Mouse (Mus musculus) forebrain, embryonic 11.5 days (tissue): ENCODE measurements at regions not wholly inside any gene's neighbourhood (a gene's known extent, or its start where the extent isn't known, plus 50 kb on each side); places are given as distances from the start of the nearest gene placed in this dataset.

Source experiments
- ATAC-seq: fragments of 200-750 bp; cut with Nextera tagmentation; replicated peaks from 2 replicates; pipeline ENCODE4 v1.8.0; 2017; ENCODE audit warnings: moderate TSS enrichment; ENCODE audit not compliant: low FRiP score
- DNase-seq: peaks from one replicate; pipeline ENCODE4 v3.0.0-alpha.2; 2017; ENCODE audit warnings: low spot score
- H3K27ac ChIP-seq: fragments of 300-500 bp; sonication (generic); 2 replicates; pipeline ENCODE4 v1.5.1; 2014; ENCODE audit warnings: low read depth, low read length
- H3K27me3 ChIP-seq: fragments of 300-500 bp; sonication (generic); 2 replicates; pipeline ENCODE4 v1.6.1; 2014; ENCODE audit warnings: mild to moderate bottlenecking, low read length, mixed read lengths; ENCODE audit not compliant: control insufficient read depth, insufficient read depth
- H3K36me3 ChIP-seq: fragments of 300-500 bp; sonication (generic); 2 replicates; pipeline ENCODE4 v1.6.1; 2014; ENCODE audit warnings: mild to moderate bottlenecking, low read length, moderate library complexity, mixed read lengths; ENCODE audit not compliant: control insufficient read depth, insufficient read depth
- H3K4me1 ChIP-seq: fragments of 300-500 bp; sonication (generic); replicated peaks from 2 replicates; pipeline ENCODE4 v1.6.1; 2014; ENCODE audit warnings: low read length, mixed read lengths; ENCODE audit not compliant: control insufficient read depth, insufficient read depth
- H3K4me2 ChIP-seq: fragments of 300-500 bp; sonication (generic); 2 replicates; pipeline ENCODE4 v1.6.1; 2014; ENCODE audit warnings: low read depth, mild to moderate bottlenecking, low read length, moderate library complexity, mixed read lengths; ENCODE audit not compliant: severe bottlenecking
- H3K4me3 ChIP-seq: fragments of 300-500 bp; sonication (generic); 2 replicates; pipeline ENCODE4 v1.5.1; 2014; ENCODE audit warnings: low read depth, low read length
- H3K9ac ChIP-seq: fragments of 300-500 bp; sonication (generic); 2 replicates; pipeline ENCODE4 v1.6.1; 2014; ENCODE audit warnings: low read length
- H3K9me3 ChIP-seq: fragments of 300-500 bp; sonication (generic); 2 replicates; pipeline ENCODE4 v1.6.1; 2016; ENCODE audit warnings: low read length, mixed read lengths; ENCODE audit not compliant: control insufficient read depth
- WGBS: fragments of 180-500 bp; shearing (Covaris S2); extraction: QIAGEN DNeasy Blood & Tissue Kit; methylation state at CpG from one replicate; pipeline ENCODE4 v1.1.7; 2014; 5-methylcytosine and 5-hydroxymethylcytosine counted together

- no peaks in the 10 kb centered on the region for H3K36me3 ChIP-seq
- H3K4me3 ChIP-seq: no peak overlapping the region
- 88% methylated on average over 3 of the region's 3 CpGs for WGBS
- H3K9ac ChIP-seq: no peak overlapping the region
- no peak overlapping the region for H3K27ac ChIP-seq
- ATAC-seq: no peak
- H3K27me3 ChIP-seq: no peaks in the 10 kb centered on the region
- no peaks in the 10 kb centered on the region for H3K9me3 ChIP-seq
- no peaks in the 10 kb centered on the region for H3K4me1 ChIP-seq
- no peak overlapping the region for H3K4me2 ChIP-seq
- no peak for DNase-seq
Observed at GRCm38 (mm10) chr1:76378154-76378553, 832.1 kb downstream of the Slc4a3 start.

GRCm38 (mm10) chr1:76392536-76392935 is 846.5 kb downstream of the Slc4a3 start:
- Histone ChIP-seq H3K4me1 (no peaks in the 10 kb centered on the region), H3K9ac (no peak overlapping the region), H3K4me2 (no peak overlapping the region), H3K4me3 (no peak overlapping the region), H3K9me3 (no peaks in the 10 kb centered on the region), H3K36me3 (no peaks in the 10 kb centered on the region), H3K27me3 (no peaks in the 10 kb centered on the region), H3K27ac (no peak overlapping the region)
- DNase-seq: no peak
- 66% methylated on average over 6 of the region's 6 CpGs for WGBS
- ATAC-seq: no peak

- H3K27ac ChIP-seq: no peak overlapping the region
- H3K4me3 ChIP-seq: no peak overlapping the region
- no peaks in the 10 kb centered on the region for H3K4me1 ChIP-seq
- no peak overlapping the region for H3K4me2 ChIP-seq
- 91% methylated on average over 8 of the region's 8 CpGs for WGBS
- no peaks in the 10 kb centered on the region for H3K9me3 ChIP-seq
- H3K9ac ChIP-seq: no peak overlapping the region
- no peaks in the 10 kb centered on the region for H3K27me3 ChIP-seq
- ATAC-seq: no peak
- no peaks in the 10 kb centered on the region for H3K36me3 ChIP-seq
- DNase-seq: no peak
Observed at GRCm38 (mm10) chr1:76394038-76394437, 848.0 kb downstream of the Slc4a3 start.

- H3K36me3 ChIP-seq: no peaks in the 10 kb centered on the region
- no peaks in the 10 kb centered on the region for H3K27me3 ChIP-seq
- no peak overlapping the region for H3K4me3 ChIP-seq
- H3K9ac ChIP-seq: no peak overlapping the region
- no peaks in the 10 kb centered on the region for H3K9me3 ChIP-seq
- no peak overlapping the region for H3K4me2 ChIP-seq
- no peak for ATAC-seq
- WGBS: 85% methylated on average over 2 of the region's 2 CpGs
- no peak for DNase-seq
- H3K4me1 ChIP-seq: no peaks in the 10 kb centered on the region
- no peak overlapping the region for H3K27ac ChIP-seq
Observed at GRCm38 (mm10) chr1:76402854-76403253, 856.8 kb downstream of the Slc4a3 start.

- Histone ChIP-seq H3K27me3 (no peaks in the 10 kb centered on the region), H3K9me3 (no peaks in the 10 kb centered on the region), H3K4me1 (no peaks in the 10 kb centered on the region), H3K9ac (no peak overlapping the region), H3K36me3 (no peaks in the 10 kb centered on the region), H3K4me3 (no peak overlapping the region), H3K27ac (no peak overlapping the region), H3K4me2 (no peak overlapping the region)
- no peak for ATAC-seq
- 83% methylated on average over 4 of the region's 4 CpGs for WGBS
- DNase-seq: no peak
Observed at GRCm38 (mm10) chr1:76404003-76404402, 857.9 kb downstream of the Slc4a3 start.

- no peak overlapping the region for H3K4me3 ChIP-seq
- no peak overlapping the region for H3K27ac ChIP-seq
- DNase-seq: no peak
- H3K4me1 ChIP-seq: no peaks in the 10 kb centered on the region
- no peak overlapping the region for H3K9ac ChIP-seq
- H3K36me3 ChIP-seq: no peaks in the 10 kb centered on the region
- 91% methylated on average over 4 of the region's 4 CpGs for WGBS
- no peak for ATAC-seq
- no peaks in the 10 kb centered on the region for H3K9me3 ChIP-seq
- H3K4me2 ChIP-seq: no peak overlapping the region
- no peaks in the 10 kb centered on the region for H3K27me3 ChIP-seq
Observed at GRCm38 (mm10) chr1:76410813-76411212, 864.7 kb downstream of the Slc4a3 start.

GRCm38 (mm10) chr1:76420525-76420924 is 874.5 kb downstream of the Slc4a3 start:
- no peaks in the 10 kb centered on the region for H3K36me3 ChIP-seq
- H3K9me3 ChIP-seq: no peaks in the 10 kb centered on the region
- WGBS: 91% methylated on average over 9 of the region's 9 CpGs
- no peak overlapping the region for H3K4me3 ChIP-seq
- H3K27me3 ChIP-seq: no peaks in the 10 kb centered on the region
- DNase-seq: no peak
- no peak overlapping the region for H3K27ac ChIP-seq
- no peaks in the 10 kb centered on the region for H3K4me1 ChIP-seq
- ATAC-seq: no peak
- no peak overlapping the region for H3K9ac ChIP-seq
- H3K4me2 ChIP-seq: no peak overlapping the region

GRCm38 (mm10) chr1:76427439-76427838 is 881.4 kb downstream of the Slc4a3 start:
- H3K36me3 ChIP-seq: no peaks in the 10 kb centered on the region
- DNase-seq (no peak), ATAC-seq (no peak)
- no peak overlapping the region for H3K9ac ChIP-seq
- no peak overlapping the region for H3K27ac ChIP-seq
- WGBS: 88% methylated on average over 7 of the region's 7 CpGs
- no peak overlapping the region for H3K4me3 ChIP-seq
- no peaks in the 10 kb centered on the region for H3K27me3 ChIP-seq
- no peak overlapping the region for H3K4me2 ChIP-seq
- H3K4me1 ChIP-seq: no peaks in the 10 kb centered on the region
- no peaks in the 10 kb centered on the region for H3K9me3 ChIP-seq

GRCm38 (mm10) chr1:76430041-76430610 is 884.1 kb downstream of the Slc4a3 start:
- H3K27me3 ChIP-seq: no peaks in the 10 kb centered on the region
- no peaks in the 10 kb centered on the region for H3K9me3 ChIP-seq
- no peaks in the 10 kb centered on the region for H3K36me3 ChIP-seq
- 60% methylated on average over 6 of the region's 6 CpGs for WGBS
- H3K4me2 ChIP-seq: no peak overlapping the region
- ATAC-seq (no peak), DNase-seq (no peak)
- no peak overlapping the region for H3K27ac ChIP-seq
- no peak overlapping the region for H3K9ac ChIP-seq
- no peaks in the 10 kb centered on the region; the same call in 1 of the 2 replicates for H3K4me1 ChIP-seq
- no peak overlapping the region for H3K4me3 ChIP-seq
